Mouse (Mus musculus) forebrain, embryonic 14.5 days (tissue): ENCODE measurements around the gene Fam131a. TPM values are rescaled to one million over a fixed set of nuclear protein-coding genes. Genes with fewer than 3 reads are reported as not detected.

Experiments used
- ATAC-seq: fragments of 200-750 bp; cut with Nextera tagmentation; 2 replicates; pipeline ENCODE4 v1.8.0; 2017; ENCODE audit warnings: mild to moderate bottlenecking, moderate library complexity
- DNase-seq: peaks from one replicate; pipeline ENCODE4 v3.0.0-alpha.2; 2015; ENCODE audit warnings: low spot score
- H3K27ac ChIP-seq: fragments of 300-500 bp; sonication (generic); 2 replicates; pipeline ENCODE4 v1.5.1; 2014; ENCODE audit warnings: low read depth, mild to moderate bottlenecking, control low read depth, low read length, moderate library complexity
- H3K27me3 ChIP-seq: fragments of 300-500 bp; sonication (generic); replicated peaks from 2 replicates; pipeline ENCODE4 v1.6.1; 2014; ENCODE audit warnings: low read length, control low read depth, mixed read lengths; ENCODE audit not compliant: control insufficient read depth, insufficient read depth
- H3K36me3 ChIP-seq: fragments of 300-500 bp; sonication (generic); 2 replicates; pipeline ENCODE4 v1.6.1; 2014; ENCODE audit warnings: low read length, control low read depth; ENCODE audit not compliant: control insufficient read depth, insufficient read depth
- H3K4me1 ChIP-seq: fragments of 300-500 bp; sonication (generic); 2 replicates; pipeline ENCODE4 v1.6.1; 2014; ENCODE audit warnings: antibody characterized with exemption, low read length, control low read depth; ENCODE audit not compliant: control insufficient read depth, insufficient read depth
- H3K4me2 ChIP-seq: fragments of 300-500 bp; sonication (generic); 2 replicates; pipeline ENCODE4 v1.6.1; 2014; ENCODE audit warnings: mild to moderate bottlenecking, control low read depth, low read length
- H3K4me3 ChIP-seq: fragments of 300-500 bp; sonication (generic); 2 replicates; pipeline ENCODE4 v1.5.1; 2014; ENCODE audit warnings: low read depth, low read length, control low read depth
- H3K9ac ChIP-seq: fragments of 300-500 bp; sonication (generic); 2 replicates; pipeline ENCODE4 v1.6.1; 2014; ENCODE audit warnings: mild to moderate bottlenecking, low read length, control low read depth, moderate library complexity
- H3K9me3 ChIP-seq: fragments of 300-500 bp; sonication (generic); replicated peaks from 2 replicates; pipeline ENCODE4 v1.6.1; 2016; ENCODE audit warnings: low read length, control low read depth, mixed read lengths; ENCODE audit not compliant: control insufficient read depth
- WGBS: fragments of 180-500 bp; shearing (Covaris S2); extraction: QIAGEN DNeasy Blood & Tissue Kit; methylation state at CpG from one replicate; pipeline ENCODE4 v1.1.7; 2014; 5-methylcytosine and 5-hydroxymethylcytosine counted together
- polyA plus RNA-seq: library from polyadenylated mRNA; unstranded; fragments of >200 nt; fragmentation: Nextera tagmentation; extraction: Ambion mirVana; gene quantifications from 2 replicates; pipeline ENCODE4 v1.2.1, GENCODE M21; 2014

Gene Fam131a
- polyA plus RNA-seq, 1 experiment from 2014 or later: 51.5 TPM

GRCm38 (mm10) chr16:20717181-20717977 is 24.3 kb downstream of the Fam131a start, which contains the start of the genes Polr2h and Clcn2:
Gene Polr2h (plus strand): TSS chr16:20717665.
Gene Clcn2 (minus strand): TSS chr16:20717746.
- Histone ChIP-seq H3K9me3 (no peaks in the 10 kb centered on the region), H3K27ac (peak within 1 kb of the TSS; percentile 87), H3K4me3 (peak within 1 kb of the TSS; percentile 64), H3K4me2 (peak within 1 kb of the TSS; percentile 76), H3K4me1 (peaks cover 29% of the 10 kb centered on the region), H3K9ac (peak within 1 kb of the TSS; percentile 81), H3K27me3 (no peaks in the 10 kb centered on the region), H3K36me3 (peaks cover 29% of the 10 kb centered on the region)
- ATAC-seq: peak; percentile 84
- under 1% methylated on average over 62 of the region's 62 CpGs for WGBS
- DNase-seq: peak; percentile 97

- WGBS: 4% methylated on average over 18 of the region's 18 CpGs
- DNase-seq (no peak), ATAC-seq (peak; percentile 2; the same call in 1 of the 2 replicates)
- H3K9ac ChIP-seq: peak overlapping the region; percentile 81
- H3K9me3 ChIP-seq: no peaks in the 10 kb centered on the region
- peak overlapping the region; percentile 87; the same call in 1 of the 2 replicates for H3K27ac ChIP-seq
- H3K4me1 ChIP-seq: peaks cover 29% of the 10 kb centered on the region
- no peaks in the 10 kb centered on the region for H3K27me3 ChIP-seq
- peak overlapping the region; percentile 64 for H3K4me3 ChIP-seq
- H3K4me2 ChIP-seq: peak overlapping the region; percentile 76
- H3K36me3 ChIP-seq: peaks cover 26% of the 10 kb centered on the region
Measured at GRCm38 (mm10) chr16:20717978-20718670, 25.1 kb downstream of the Fam131a start.

- peaks cover 26% of the 10 kb centered on the region for H3K36me3 ChIP-seq
- peaks cover 13% of the 10 kb centered on the region for H3K4me1 ChIP-seq
- DNase-seq (no peak), ATAC-seq (no peak)
- WGBS: 88% methylated on average over 10 of the region's 10 CpGs
- H3K4me2 ChIP-seq: no peak overlapping the region
- H3K9ac ChIP-seq: no peak overlapping the region
- H3K27me3 ChIP-seq: no peaks in the 10 kb centered on the region
- H3K27ac ChIP-seq: no peak overlapping the region
- no peak overlapping the region for H3K4me3 ChIP-seq
- H3K9me3 ChIP-seq: no peaks in the 10 kb centered on the region
Measured at GRCm38 (mm10) chr16:20721808-20722207, 28.8 kb downstream of the Fam131a start.

GRCm38 (mm10) chr16:20722736-20723135 is 29.7 kb downstream of the Fam131a start:
- Histone ChIP-seq H3K9ac (no peak overlapping the region), H3K27me3 (no peaks in the 10 kb centered on the region), H3K4me2 (no peak overlapping the region), H3K27ac (no peak overlapping the region), H3K9me3 (no peaks in the 10 kb centered on the region), H3K4me3 (no peak overlapping the region), H3K4me1 (peaks cover 8% of the 10 kb centered on the region), H3K36me3 (peaks cover 26% of the 10 kb centered on the region)
- DNase-seq (no peak), ATAC-seq (no peak)
- WGBS: 82% methylated on average over 4 of the region's 4 CpGs

GRCm38 (mm10) chr16:20723247-20723646 is 30.2 kb downstream of the Fam131a start:
- Histone ChIP-seq H3K9me3 (no peaks in the 10 kb centered on the region), H3K9ac (no peak overlapping the region), H3K4me1 (peaks cover 6% of the 10 kb centered on the region), H3K4me2 (no peak overlapping the region), H3K4me3 (no peak overlapping the region), H3K27me3 (no peaks in the 10 kb centered on the region), H3K36me3 (peaks cover 26% of the 10 kb centered on the region), H3K27ac (no peak overlapping the region)
- no peak for DNase-seq
- ATAC-seq: no peak
- 65% methylated on average over 4 of the region's 4 CpGs for WGBS

GRCm38 (mm10) chr16:20724338-20724748 is 31.3 kb downstream of the Fam131a start:
- peaks cover 26% of the 10 kb centered on the region for H3K36me3 ChIP-seq
- no peak overlapping the region for H3K4me2 ChIP-seq
- no peak overlapping the region for H3K4me3 ChIP-seq
- no peaks in the 10 kb centered on the region for H3K9me3 ChIP-seq
- ATAC-seq: peak; percentile 54
- DNase-seq: peak; percentile 56
- H3K27me3 ChIP-seq: no peaks in the 10 kb centered on the region
- H3K27ac ChIP-seq: no peak overlapping the region
- H3K4me1 ChIP-seq: no peaks in the 10 kb centered on the region
- 35% methylated on average over 5 of the region's 5 CpGs for WGBS
- H3K9ac ChIP-seq: no peak overlapping the region

GRCm38 (mm10) chr16:20725321-20725720 is 32.3 kb downstream of the Fam131a start:
- no peak overlapping the region for H3K27ac ChIP-seq
- H3K4me2 ChIP-seq: no peak overlapping the region
- no peaks in the 10 kb centered on the region for H3K27me3 ChIP-seq
- DNase-seq (no peak), ATAC-seq (no peak)
- no peak overlapping the region for H3K4me3 ChIP-seq
- 84% methylated on average over 7 of the region's 7 CpGs for WGBS
- H3K9me3 ChIP-seq: no peaks in the 10 kb centered on the region
- no peak overlapping the region for H3K9ac ChIP-seq
- H3K36me3 ChIP-seq: peaks cover 20% of the 10 kb centered on the region
- H3K4me1 ChIP-seq: no peaks in the 10 kb centered on the region

- Histone ChIP-seq H3K9me3 (no peaks in the 10 kb centered on the region), H3K9ac (no peak overlapping the region), H3K4me3 (no peak overlapping the region), H3K27ac (no peak overlapping the region), H3K36me3 (peaks cover 16% of the 10 kb centered on the region), H3K4me1 (no peaks in the 10 kb centered on the region), H3K27me3 (no peaks in the 10 kb centered on the region), H3K4me2 (no peak overlapping the region)
- DNase-seq (no peak), ATAC-seq (no peak)
- WGBS: 79% methylated on average over 4 of the region's 4 CpGs
Measured at GRCm38 (mm10) chr16:20725750-20726149, 32.7 kb downstream of the Fam131a start.

GRCm38 (mm10) chr16:20726384-20726783 is 33.3 kb downstream of the Fam131a start:
- ATAC-seq (no peak), DNase-seq (no peak)
- H3K4me3 ChIP-seq: no peak overlapping the region

More at GRCm38 (mm10) chr16:20726384-20726783, 33.3 kb downstream of the Fam131a start:
- Histone ChIP-seq H3K9me3 (no peaks in the 10 kb centered on the region), H3K27ac (no peak overlapping the region), H3K27me3 (no peaks in the 10 kb centered on the region), H3K4me1 (no peaks in the 10 kb centered on the region), H3K9ac (no peak overlapping the region), H3K4me2 (no peak overlapping the region), H3K36me3 (peaks cover 12% of the 10 kb centered on the region)
- 73% methylated on average over 1 of the region's 1 CpGs for WGBS
